Mouse (Mus musculus): ENCODE results near the gene Lhpp.

Lhpp gene

DNA sequence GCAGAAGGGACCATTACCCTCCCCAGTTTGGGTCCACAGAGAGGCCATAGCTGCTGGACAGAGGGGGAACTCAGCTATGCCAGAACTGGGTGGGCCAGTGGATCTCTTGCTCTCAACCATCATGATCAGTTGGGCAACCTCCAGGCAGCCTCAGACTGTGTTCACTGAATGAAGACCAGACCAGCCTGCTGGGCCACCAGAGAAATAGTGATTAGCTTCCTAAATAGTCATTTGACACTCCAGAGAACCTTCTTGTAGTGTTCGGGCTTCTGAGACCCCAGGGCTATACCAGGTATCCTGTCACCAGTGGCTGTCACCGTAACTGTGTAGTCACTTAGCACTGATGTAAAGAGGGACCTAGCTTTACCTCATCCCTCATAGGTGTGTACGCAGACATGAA is 71.9 kb downstream of the Lhpp start:
- no peak for DNase-seq (ENCODE audit: low spot score)

GRCm38 (mm10) chr7:132682901-132683300 is 72.5 kb downstream of the Lhpp start:
- no peak for DNase-seq (ENCODE audit: low spot score)

GRCm38 (mm10) chr7:132683923-132684322 is 73.5 kb downstream of the Lhpp start:
- no peak for DNase-seq (ENCODE audit: low spot score)

DNA sequence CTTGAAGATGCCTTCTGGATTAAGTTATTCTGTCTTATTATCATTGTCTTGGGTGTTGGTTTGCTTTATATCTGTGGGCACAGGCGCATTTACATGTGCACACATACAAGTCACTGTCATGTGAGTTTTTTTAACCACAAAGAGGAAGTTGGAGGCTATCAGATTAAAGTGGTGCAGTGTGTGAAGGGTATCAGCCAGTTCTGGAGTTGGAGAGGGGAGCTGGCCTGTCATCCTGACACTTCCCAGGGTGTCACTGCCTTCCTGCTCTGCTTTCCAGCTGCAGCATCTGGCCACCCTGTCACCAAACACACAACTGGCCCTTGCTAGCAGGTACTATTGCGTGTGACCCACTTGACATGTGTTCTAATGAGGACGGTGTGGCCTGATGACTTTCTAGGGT is 76.1 kb downstream of the Lhpp start:
- no peak for DNase-seq (ENCODE audit: low spot score)

DNA sequence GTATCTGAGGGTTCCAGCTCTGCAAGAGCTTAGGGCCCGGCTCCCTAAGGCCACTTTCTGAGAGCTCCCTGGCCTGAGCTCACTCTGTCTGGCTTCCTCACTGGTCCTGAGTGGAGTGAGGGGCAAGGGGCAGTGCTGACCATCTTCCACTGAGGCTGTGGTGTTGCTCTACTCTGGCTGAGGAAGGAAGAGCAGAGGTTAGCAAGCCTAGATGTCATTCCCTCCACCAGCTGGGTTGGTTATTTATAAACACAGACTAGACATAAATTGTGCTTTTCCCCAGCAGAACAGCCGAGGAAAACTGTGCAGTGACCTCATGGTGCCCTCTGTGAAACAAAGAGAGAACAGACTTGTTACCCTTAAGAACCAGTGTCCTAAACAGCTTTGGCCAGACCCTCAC is 77.5 kb downstream of the Lhpp start:
- DNase-seq (ENCODE audit: low spot score) = no peak

DNA sequence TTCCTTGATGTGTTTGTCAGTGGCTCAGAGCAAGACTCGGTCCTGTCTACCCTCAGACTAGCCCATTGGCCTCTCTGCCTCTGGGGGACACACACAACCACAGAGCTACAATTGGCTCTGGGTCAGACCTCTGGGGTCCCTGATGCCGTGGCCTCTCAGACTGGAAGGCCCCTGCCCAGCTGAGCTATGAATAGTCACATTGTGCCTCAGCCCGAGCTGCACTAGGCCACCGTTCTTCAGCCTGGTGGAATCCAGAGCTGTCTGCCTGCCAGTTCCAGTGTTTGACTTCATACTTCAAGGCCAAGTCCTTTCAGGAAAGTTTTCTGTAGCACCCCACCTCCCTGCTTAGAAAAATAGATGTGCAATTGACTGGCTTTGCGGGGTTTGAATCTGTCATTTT is 78.3 kb downstream of the Lhpp start:
- DNase-seq (ENCODE audit: low spot score) = no peak

- DNase-seq (ENCODE audit: low spot score) = no peak
These were observed 79.3 kb downstream of the Lhpp start for GRCm38 (mm10) chr7:132689722-132690121.

GRCm38 (mm10) chr7:132690716-132691472 is 80.5 kb downstream of the Lhpp start:
- no peak for DNase-seq (ENCODE audit: low spot score)

- DNase-seq (ENCODE audit: low spot score) = no peak
These were observed 82.3 kb downstream of the Lhpp start for GRCm38 (mm10) chr7:132692719-132693118.

- DNase-seq (ENCODE audit: low spot score) = no peak
These were observed 83.1 kb downstream of the Lhpp start for GRCm38 (mm10) chr7:132693561-132693960.

GRCm38 (mm10) chr7:132697258-132697796 is 86.9 kb downstream of the Lhpp start:
- no peak for DNase-seq (ENCODE audit: low spot score)

DNA sequence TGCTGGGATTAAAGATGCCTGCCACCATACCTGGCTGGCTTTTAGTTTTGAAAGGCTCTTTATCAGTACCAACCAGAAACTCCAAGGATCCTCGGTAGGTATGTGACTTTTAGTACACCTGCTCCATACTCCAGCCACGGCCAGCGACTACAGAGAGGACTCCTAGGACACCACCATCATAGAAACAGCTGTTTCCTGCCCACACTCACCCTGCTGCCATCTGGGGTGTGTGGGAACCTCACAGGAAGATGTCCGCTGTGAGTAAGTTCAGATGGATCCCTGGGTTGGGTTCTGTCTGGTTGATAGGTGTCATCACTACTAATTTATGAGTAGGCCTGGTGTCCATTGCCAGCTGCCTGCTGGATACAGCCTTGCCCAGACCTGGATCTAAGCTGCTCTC is 88.3 kb downstream of the Lhpp start:
- no peak for DNase-seq (ENCODE audit: low spot score)

GRCm38 (mm10) chr7:132699165-132699564 is 88.7 kb downstream of the Lhpp start:
- no peak for DNase-seq (ENCODE audit: low spot score)

DNA sequence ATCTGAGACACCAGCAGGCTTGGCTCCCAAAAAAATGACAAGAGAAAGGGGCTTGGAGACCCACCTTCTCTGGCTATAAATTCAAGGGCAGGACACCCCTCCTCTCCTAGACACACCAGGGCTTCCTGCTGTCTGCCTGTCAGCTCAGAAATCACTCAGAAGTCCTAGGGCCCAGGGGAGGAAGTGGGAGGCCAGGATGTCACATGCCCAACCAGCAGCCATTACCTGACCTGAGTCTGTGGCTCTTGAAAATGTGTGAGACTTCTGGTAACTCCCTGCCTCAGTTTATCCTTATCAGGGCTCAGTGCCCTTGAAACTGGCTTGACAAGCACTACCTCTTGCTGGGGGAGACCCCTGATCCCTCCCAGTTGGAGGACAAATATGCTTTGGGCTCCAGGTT is 89.2 kb downstream of the Lhpp start:
- DNase-seq (ENCODE audit: low spot score) = no peak

DNA sequence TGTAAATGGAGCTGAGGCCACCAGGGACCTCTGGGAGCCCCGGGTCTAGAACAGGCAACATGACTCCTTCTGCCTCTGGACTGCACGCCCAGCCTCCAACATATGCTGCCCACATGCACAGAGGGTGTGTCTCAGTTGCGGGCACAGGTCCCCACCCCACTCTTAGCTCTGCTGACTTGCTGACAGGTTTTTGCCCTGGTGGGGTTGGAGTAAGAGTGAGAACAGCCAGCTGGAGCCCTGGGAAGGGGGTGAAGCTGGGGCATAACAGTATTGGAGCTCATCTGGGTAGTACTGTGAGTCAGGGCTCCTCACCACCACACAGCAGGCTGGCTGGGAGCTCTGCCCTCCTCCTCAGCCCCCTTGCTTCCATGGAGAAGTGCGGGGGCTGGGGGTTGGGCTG is 89.7 kb downstream of the Lhpp start:
- no peak for DNase-seq (ENCODE audit: low spot score)

DNA sequence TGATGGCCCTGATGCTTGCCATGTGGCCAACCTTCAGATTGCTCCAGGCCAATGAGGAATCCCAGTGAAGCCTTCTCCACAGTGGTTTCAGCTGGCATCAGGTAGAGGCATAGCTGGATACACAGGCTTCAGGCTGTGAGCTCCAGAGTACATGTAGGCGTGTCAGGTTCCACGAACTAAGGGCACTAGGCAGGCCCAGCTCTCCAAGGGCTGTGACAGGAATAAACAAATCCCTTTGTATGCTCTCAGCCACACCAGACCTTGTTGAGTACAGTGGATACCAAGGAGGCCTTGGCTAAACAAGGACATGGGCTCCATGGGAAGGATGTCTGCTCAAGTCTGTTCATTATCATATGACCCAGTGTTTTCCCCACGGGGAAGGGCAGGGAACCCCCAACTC is 91.0 kb downstream of the Lhpp start:
- DNase-seq (ENCODE audit: low spot score) = no peak

- no peak for DNase-seq (ENCODE audit: low spot score)
These were observed 91.6 kb downstream of the Lhpp start for GRCm38 (mm10) chr7:132702024-132702423.

GRCm38 (mm10) chr7:132702492-132703070 is 92.1 kb downstream of the Lhpp start:
- DNase-seq (ENCODE audit: low spot score) = no peak

DNA sequence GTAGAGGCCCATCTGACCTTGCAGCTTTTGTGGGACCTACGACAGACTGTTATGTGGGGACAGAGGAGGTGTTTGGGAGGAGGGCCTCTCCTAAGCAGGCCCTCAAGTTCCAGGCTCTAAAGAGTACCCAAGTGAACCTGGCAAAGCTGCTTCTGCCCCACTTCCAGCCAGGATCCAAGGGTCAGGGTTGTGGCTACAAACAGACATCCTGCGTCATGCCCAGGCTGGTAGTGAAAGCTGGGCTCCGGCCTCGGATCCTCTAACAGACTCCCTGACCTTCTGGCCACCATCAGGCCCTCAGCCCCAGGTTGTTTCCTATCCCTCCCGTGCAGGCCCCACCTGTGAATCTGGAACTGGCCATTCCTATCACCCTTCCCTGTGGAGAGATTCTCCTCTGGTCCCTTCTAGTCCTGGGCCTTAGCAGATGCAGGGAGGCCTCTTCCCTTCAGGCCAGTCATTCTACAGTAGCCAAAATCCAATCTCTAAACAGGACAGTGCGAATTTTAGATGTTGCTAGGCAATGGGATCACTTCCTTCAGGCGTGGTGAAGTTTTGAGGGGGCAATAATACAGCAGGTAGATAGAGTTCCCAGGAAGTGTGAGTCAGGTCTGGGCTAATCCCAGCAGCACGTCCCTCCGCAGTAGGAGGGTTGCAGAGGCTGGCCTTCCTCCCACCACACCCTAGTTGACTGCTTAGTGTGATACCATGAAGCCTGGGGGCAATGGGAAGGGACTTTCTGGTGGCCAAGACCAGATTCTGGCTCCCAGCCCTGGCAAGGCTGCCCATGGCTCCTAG is 93.3 kb downstream of the Lhpp start:
- DNase-seq (ENCODE audit: low spot score) = no peak

GRCm38 (mm10) chr7:132704310-132704875 is 94.0 kb downstream of the Lhpp start:
- DNase-seq (ENCODE audit: low spot score) = no peak

DNA sequence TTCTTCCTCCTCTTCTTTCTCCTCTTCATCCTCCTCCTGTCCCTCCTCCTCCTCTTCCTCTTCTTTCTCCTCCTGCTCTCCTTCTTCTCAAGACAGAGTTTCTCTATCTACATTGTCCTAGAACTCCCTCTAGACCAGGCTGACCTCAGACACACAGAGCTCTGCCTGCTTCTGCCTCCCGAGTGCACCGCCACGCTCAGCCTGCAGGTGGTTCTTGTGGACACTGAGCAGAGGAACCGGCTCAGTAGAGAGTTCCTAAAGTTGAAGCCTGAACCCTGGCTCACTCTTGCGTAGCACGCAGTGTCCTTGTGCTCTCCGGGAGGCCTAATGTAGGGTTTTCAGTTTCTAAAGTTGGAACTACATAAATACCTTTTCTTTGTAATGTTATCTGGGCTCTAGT is 94.7 kb downstream of the Lhpp start:
- DNase-seq (ENCODE audit: low spot score) = no peak

DNA sequence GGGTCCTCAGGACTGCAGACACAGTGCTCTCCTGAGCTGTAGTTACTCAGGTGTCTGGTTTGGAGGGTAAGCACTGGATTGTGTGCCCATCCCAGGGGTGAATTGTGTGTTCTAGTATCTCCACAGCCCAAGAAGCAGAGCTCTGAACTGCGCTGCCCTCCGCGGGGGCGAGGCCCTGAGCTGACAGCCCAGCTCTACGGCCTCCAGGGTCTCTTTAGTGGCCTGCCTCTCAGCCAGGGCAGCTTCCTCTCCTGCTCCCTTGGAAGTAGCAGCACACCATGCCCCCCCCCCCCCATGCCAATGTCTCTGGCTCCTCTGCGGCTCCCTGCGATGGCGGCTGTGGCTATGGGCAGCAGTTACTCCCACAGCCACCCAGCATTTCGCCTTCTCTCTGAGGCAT is 101.1 kb downstream of the Lhpp start:
- no peak for DNase-seq (ENCODE audit: low spot score)
